Comparison of ENCODE assay signal across 24 mouse cellular contexts in genomic region chr1:127796341-127796740, GRCm38 (mm10). TPM values are rescaled to one million over a fixed set of nuclear protein-coding genes. Genes with fewer than 3 reads are reported as not detected.
DNase-seq lines count a peak whose midpoint lies in the region; ATAC-seq and TF ChIP-seq lines count a peak whose summit lies in the region.
"Had no signal": no experiment of that assay in that cellular context is flagged by ENCODE, and none has a peak within 500 bp of the region (broad histone marks: within the 10 kb centered on the region; RNA-seq: fewer than 3 reads in every experiment).

No protein-coding gene starts in this region.

- H3K9me3 ChIP-seq in MEL (replicated peaks; ENCODE audit: insufficient read depth, low read length): no peaks in the 10 kb centered on the region
- H3K9me3 ChIP-seq: forebrain, embryonic 13.5 days; megakaryocyte, embryonic 14.5 days had no signal

- H3K4me1 ChIP-seq in MEL (ENCODE audit: control insufficient read depth in 1 of 2, insufficient read depth in 2 of 2, low read length in 2 of 2): no peaks in the 10 kb centered on the region; a peak in 1 of 4 replicates
- H3K4me1 ChIP-seq: forebrain, embryonic 13.5 days had no signal

- peaks cover 13% of the 10 kb centered on the region for H3K79me2 ChIP-seq in MEL (ENCODE audit: control insufficient read depth, insufficient read depth, low read length, poor library complexity)

- no peak for TF ChIP-seq RAD21 in MEL (IDR thresholded peaks at IDR 0.05; ENCODE audit: low read depth, low read length)

- H3K27me3 ChIP-seq in MEL (ENCODE audit: control insufficient read depth in 1 of 2, insufficient read depth in 2 of 2, low read length in 2 of 2): no peaks in the 10 kb centered on the region
- H3K27me3 ChIP-seq: forebrain, embryonic 13.5 days; megakaryocyte, embryonic 14.5 days; Patski had no signal

- no peak overlapping the region for H3K4me3 ChIP-seq in MEL (ENCODE audit: control insufficient read depth in 1 of 2, insufficient read depth in 1 of 2, low read depth in 2 of 2, low read length in 2 of 2)
- H3K4me3 ChIP-seq: erythroblast, embryonic 14.5 days; forebrain, embryonic 13.5 days; megakaryocyte, embryonic 14.5 days had no signal

- no peak for TF ChIP-seq POLR2A in MEL (IDR thresholded peaks at IDR 0.05; ENCODE audit: control insufficient read depth in 1 of 2, insufficient read depth in 1 of 2, low read depth in 1 of 2, low read length in 2 of 2, poor library complexity in 1 of 2)

- no peak; a peak in 1 of 4 replicates for TF ChIP-seq EP300 in MEL (IDR thresholded peaks at IDR 0.05; ENCODE audit: low read depth in 1 of 2, low read length in 2 of 2)

- DNase-seq in heart, adult 11 months: peak; percentile 1
- DNase-seq in heart, adult 18-20 months: no peak
- peak; percentile 52 for DNase-seq in MEL (ENCODE audit: low read depth, low spot score)
- DNase-seq in naive thymus-derived CD4-positive, alpha-beta T cell, adult 2 months (ENCODE audit: low read depth): peak; percentile 87
- DNase-seq in thymus, postnatal 25 days: peak; percentile 24
- no peak for DNase-seq in ovary, adult 18-20 months (ENCODE audit: low spot score)
- DNase-seq in urinary bladder, adult 18-20 months (ENCODE audit: low spot score in 2 of 2): no peak
- DNase-seq: adrenal gland, postnatal 14 days; cerebellum, adult 18-20 months; cerebellum, postnatal 36 days; gastrocnemius, postnatal 14 days; kidney, adult 8-10 months; kidney, postnatal 14 days; layer of hippocampus, adult 9-11 months; lung, adult 18-20 months; lung, postnatal 14 days had no signal

- H3K36me3 ChIP-seq in MEL (ENCODE audit: control insufficient read depth in 1 of 2, insufficient read depth in 2 of 2, low read length in 2 of 2): peaks cover 8 to 39% of the 10 kb centered on the region in 2 experiments

- ATAC-seq in cerebellum, adult (ENCODE audit: insufficient number of reproducible peaks, low FRiP score, low TSS enrichment): no peak
- ATAC-seq: forebrain, embryonic 13.5 days; midbrain, embryonic 16.5 days; Patski had no signal

- no peak for TF ChIP-seq CTCF in MEL (IDR thresholded peaks at IDR 0.05 in 2 of 3, conservative IDR thresholded peaks at IDR 0.05 in 1 of 3; ENCODE audit: control insufficient read depth in 1 of 3, insufficient read depth in 1 of 3, low read depth in 2 of 3, low read length in 3 of 3, poor library complexity in 1 of 3, severe bottlenecking in 1 of 3)

- H3K9ac ChIP-seq in MEL (ENCODE audit: control insufficient read depth, low read depth, low read length, poor library complexity, severe bottlenecking): no peak overlapping the region
- H3K9ac ChIP-seq: forebrain, embryonic 13.5 days had no signal

- H3K27ac ChIP-seq in MEL (ENCODE audit: control insufficient read depth, low read depth, low read length): no peak overlapping the region
- H3K27ac ChIP-seq: forebrain, embryonic 13.5 days had no signal

TF ChIP-seq in MEL, 35 proteins besides CTCF, POLR2A, EP300 and RAD21:
- TF ChIP-seq MAZ (IDR thresholded peaks at IDR 0.05; ENCODE audit: low read depth, low read length) (no peak), HCFC1 (IDR thresholded peaks at IDR 0.05; ENCODE audit: low read depth, low read length) (no peak), POLR2AphosphoS2 (IDR thresholded peaks at IDR 0.05; ENCODE audit: low read length) (no peak), TBP (IDR thresholded peaks at IDR 0.05; ENCODE audit: low read depth, low read length) (no peak), ZNF384 (IDR thresholded peaks at IDR 0.05; ENCODE audit: low read depth, low read length) (no peak), RCOR1 (IDR thresholded peaks at IDR 0.05; ENCODE audit: low read depth, low read length) (no peak), ZC3H11A (IDR thresholded peaks at IDR 0.05; ENCODE audit: low read depth, low read length) (no peak), MAX (IDR thresholded peaks at IDR 0.05; ENCODE audit: low read length) (no peak), GABPA (IDR thresholded peaks at IDR 0.05; ENCODE audit: low read depth, low read length) (no peak), GATA1 (IDR thresholded peaks at IDR 0.05; ENCODE audit: low read depth, low read length) (no peak), CHD2 (IDR thresholded peaks at IDR 0.05; ENCODE audit: low read length) (no peak), NELFE (IDR thresholded peaks at IDR 0.05; ENCODE audit: low read depth, low read length) (no peak), SMC3 (IDR thresholded peaks at IDR 0.05; ENCODE audit: low read depth, low read length) (no peak), SIN3A (IDR thresholded peaks at IDR 0.05; ENCODE audit: low read length) (no peak), E2F4 (IDR thresholded peaks at IDR 0.05; ENCODE audit: borderline replicate concordance, low read depth, low read length) (no peak)
TF ChIP-seq in MEL: peak in this region for 0.

RNA-seq across cellular contexts. Expression of gene Ccnt2, which starts 22.4 kb away (rescaled TPM):
- 10 to 100 TPM; 18.1 to 21.1 TPM for total RNA-seq in heart, adult 18-20 months (2021)
- total RNA-seq in MEL (2012; rRNA removed): 19.9 and 20.6 TPM in 2 replicates
- 10 to 100 TPM; 26.7 to 31.5 TPM for polyA plus RNA-seq in MEL (2012; ENCODE audit: insufficient read depth in 1 of 2, insufficient read length in 2 of 2, low read depth in 1 of 2, low replicate concordance in 2 of 2, missing spikeins in 1 of 2)

RNA-seq across cellular contexts. Expression of gene Map3k19, which starts 58.5 kb away (rescaled TPM):
- total RNA-seq in heart, adult 18-20 months (2021): under 1 TPM in 1 of 2 experiments, not detected in 1; 0.28 TPM
- not detected in 2 replicates for total RNA-seq in MEL (2012; rRNA removed)
- polyA plus RNA-seq in MEL (2012; ENCODE audit: insufficient read depth in 1 of 2, insufficient read length in 2 of 2, low read depth in 1 of 2, low replicate concordance in 2 of 2, missing spikeins in 1 of 2): not detected
- total RNA-seq: gastrocnemius, postnatal 14 days had no signal
- polyA plus RNA-seq: erythroblast, embryonic 14.5 days; limb, embryonic 11.5 days; liver, embryonic 11.5 days; Patski had no signal

Comparison
In these comparisons a context has a peak if more than half of its experiments do, and no peak if none do; other contexts are left out.
1. DNase-seq: peak in heart, adult 11 months (single experiment), MEL (single experiment), naive thymus-derived CD4-positive, alpha-beta T cell, adult 2 months (single experiment) and thymus, postnatal 25 days (single experiment); none in heart, adult 18-20 months (0 of 2), ovary, adult 18-20 months (single experiment) and urinary bladder, adult 18-20 months (0 of 2).